Mouse (Mus musculus): ENCODE data around the gene Bcas3. TPM values are rescaled to one million over a fixed set of nuclear protein-coding genes. Genes with fewer than 3 reads are reported as not detected.

Bcas3 gene
- polyA plus RNA-seq, 1 experiment from 2014 or later, result 26.0 TPM

DNA sequence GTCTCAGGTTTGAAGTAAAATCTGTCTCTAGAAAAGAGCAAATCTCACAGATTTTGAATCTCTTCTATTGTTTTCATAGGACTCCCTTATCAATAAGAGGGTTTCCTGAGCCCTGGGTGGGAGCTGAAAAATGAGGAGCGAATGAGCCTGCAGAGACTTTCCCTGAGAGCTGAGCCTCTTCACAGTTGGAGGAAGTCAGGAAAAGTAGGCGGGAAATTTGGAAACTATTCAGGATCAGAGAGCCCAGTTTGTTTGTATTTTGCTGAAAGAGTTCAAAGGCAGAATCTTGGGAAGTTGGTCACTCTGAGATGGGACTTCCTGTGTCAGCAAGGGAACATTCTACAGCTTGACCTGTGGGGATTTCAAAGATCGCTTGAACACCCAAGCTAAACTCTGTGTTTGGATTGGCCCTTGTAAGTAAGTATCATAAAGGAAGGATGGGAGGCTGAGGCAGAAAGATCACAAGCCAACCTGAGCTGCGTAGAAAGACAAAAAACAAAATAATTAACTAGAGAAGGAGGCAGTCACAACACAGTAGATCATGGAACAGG, 379.6 kb downstream of the Bcas3 start:
- Histone ChIP-seq H3K36me3 (ENCODE audit: insufficient read depth, low read length) (no peaks in the 10 kb centered on the region), H3K27ac (ENCODE audit: low read length) (peak overlapping the region; percentile 84), H3K4me3 (ENCODE audit: low read depth, low read length) (no peak overlapping the region), H3K4me2 (replicated peaks; ENCODE audit: low read depth, low read length) (no peak overlapping the region), H3K9me3 (ENCODE audit: low read length) (no peaks in the 10 kb centered on the region), H3K4me1 (ENCODE audit: insufficient read depth, low read depth, low read length) (no peaks in the 10 kb centered on the region), H3K9ac (replicated peaks; ENCODE audit: low read depth) (no peak overlapping the region), H3K27me3 (replicated peaks; ENCODE audit: insufficient read depth, low read length) (no peaks in the 10 kb centered on the region)
- 22% methylated on average over 4 of the region's 4 CpGs for WGBS
- ATAC-seq (peak; percentile 51), DNase-seq (ENCODE audit: low spot score) (peak; percentile 87)
- TF ChIP-seq CTCF (IDR thresholded peaks at IDR 0.05), result no peak
- peak; percentile 80 for TF ChIP-seq EP300 (IDR thresholded peaks at IDR 0.05)

DNA sequence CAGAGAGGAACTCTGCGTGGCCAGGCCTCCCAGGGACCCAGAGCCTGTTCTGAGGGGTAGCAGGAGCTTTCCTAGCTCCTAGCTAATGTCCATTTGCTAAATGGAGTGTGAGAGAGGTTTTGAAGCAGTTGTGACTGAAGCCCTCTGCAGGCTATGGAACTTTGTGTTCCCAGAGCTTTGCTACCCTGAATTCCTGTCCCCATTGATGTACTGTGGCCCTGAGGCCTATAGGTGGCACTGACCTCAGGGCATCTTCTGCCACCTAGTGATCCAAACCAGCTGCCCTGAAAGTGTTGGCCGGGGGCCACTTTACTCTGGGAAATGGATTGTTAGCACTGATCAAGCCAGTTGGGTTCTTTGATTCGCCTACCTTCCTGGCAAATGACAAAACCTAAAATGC, 380.6 kb downstream of the Bcas3 start:
- peak; percentile 84 for ATAC-seq
- TF ChIP-seq EP300 (IDR thresholded peaks at IDR 0.05), result peak; percentile 98
- peak; percentile 73 for TF ChIP-seq CTCF (IDR thresholded peaks at IDR 0.05)
- DNase-seq (ENCODE audit: low spot score), result peak; percentile 92
- Histone ChIP-seq H3K4me1 (ENCODE audit: insufficient read depth, low read depth, low read length) (no peaks in the 10 kb centered on the region), H3K36me3 (ENCODE audit: insufficient read depth, low read length) (no peaks in the 10 kb centered on the region), H3K4me2 (replicated peaks; ENCODE audit: low read depth, low read length) (no peak overlapping the region), H3K4me3 (ENCODE audit: low read depth, low read length) (no peak overlapping the region), H3K27ac (ENCODE audit: low read length) (peak overlapping the region; percentile 85), H3K9ac (replicated peaks; ENCODE audit: low read depth) (no peak overlapping the region), H3K27me3 (replicated peaks; ENCODE audit: insufficient read depth, low read length) (no peaks in the 10 kb centered on the region), H3K9me3 (ENCODE audit: low read length) (no peaks in the 10 kb centered on the region)
- WGBS, result 49% methylated on average over 3 of the region's 3 CpGs

GRCm38 (mm10) chr11:85734317-85735211, 381.6 kb downstream of the Bcas3 start:
- TF ChIP-seq EP300 (IDR thresholded peaks at IDR 0.05), result peak; percentile 48; the same call in 1 of the 2 replicates
- no peak for TF ChIP-seq CTCF (IDR thresholded peaks at IDR 0.05)
- H3K4me3 ChIP-seq (ENCODE audit: low read depth, low read length), result no peak overlapping the region
- no peak overlapping the region for H3K9ac ChIP-seq (replicated peaks; ENCODE audit: low read depth)
- H3K27me3 ChIP-seq (replicated peaks; ENCODE audit: insufficient read depth, low read length), result no peaks in the 10 kb centered on the region
- peaks cover 3% of the 10 kb centered on the region; the same call in 1 of the 2 replicates for H3K4me1 ChIP-seq (ENCODE audit: insufficient read depth, low read depth, low read length)
- peak overlapping the region; percentile 85 for H3K27ac ChIP-seq (ENCODE audit: low read length)
- H3K4me2 ChIP-seq (replicated peaks; ENCODE audit: low read depth, low read length), result no peak overlapping the region
- WGBS, result 43% methylated on average over 7 of the region's 7 CpGs
- no peak for ATAC-seq
- DNase-seq (ENCODE audit: low spot score), result no peak
- H3K9me3 ChIP-seq (ENCODE audit: low read length), result no peaks in the 10 kb centered on the region
- no peaks in the 10 kb centered on the region for H3K36me3 ChIP-seq (ENCODE audit: insufficient read depth, low read length)

GRCm38 (mm10) chr11:85737227-85737626, 384.3 kb downstream of the Bcas3 start:
- no peaks in the 10 kb centered on the region for H3K27me3 ChIP-seq (replicated peaks; ENCODE audit: insufficient read depth, low read length)
- no peaks in the 10 kb centered on the region for H3K9me3 ChIP-seq (ENCODE audit: low read length)
- DNase-seq (ENCODE audit: low spot score) (no peak), ATAC-seq (no peak)
- no peaks in the 10 kb centered on the region for H3K36me3 ChIP-seq (ENCODE audit: insufficient read depth, low read length)
- no peak overlapping the region for H3K9ac ChIP-seq (replicated peaks; ENCODE audit: low read depth)
- H3K4me2 ChIP-seq (replicated peaks; ENCODE audit: low read depth, low read length), result no peak overlapping the region
- 38% methylated on average over 9 of the region's 9 CpGs for WGBS
- peak overlapping the region; percentile 81 for H3K27ac ChIP-seq (ENCODE audit: low read length)
- H3K4me3 ChIP-seq (ENCODE audit: low read depth, low read length), result no peak overlapping the region
- H3K4me1 ChIP-seq (ENCODE audit: insufficient read depth, low read depth, low read length), result peaks cover 3% of the 10 kb centered on the region; the same call in 1 of the 2 replicates
- TF ChIP-seq EP300 (IDR thresholded peaks at IDR 0.05) (no peak), CTCF (IDR thresholded peaks at IDR 0.05) (no peak)

GRCm38 (mm10) chr11:85737893-85738292, 384.9 kb downstream of the Bcas3 start:
- peak overlapping the region; percentile 81 for H3K27ac ChIP-seq (ENCODE audit: low read length)
- ATAC-seq (no peak), DNase-seq (ENCODE audit: low spot score) (peak; percentile 63)
- H3K9me3 ChIP-seq (ENCODE audit: low read length), result no peaks in the 10 kb centered on the region
- H3K9ac ChIP-seq (replicated peaks; ENCODE audit: low read depth), result no peak overlapping the region
- 60% methylated on average over 3 of the region's 3 CpGs for WGBS
- H3K4me1 ChIP-seq (ENCODE audit: insufficient read depth, low read depth, low read length), result peaks cover 3% of the 10 kb centered on the region; the same call in 1 of the 2 replicates
- H3K36me3 ChIP-seq (ENCODE audit: insufficient read depth, low read length), result no peaks in the 10 kb centered on the region
- no peak overlapping the region for H3K4me2 ChIP-seq (replicated peaks; ENCODE audit: low read depth, low read length)
- no peaks in the 10 kb centered on the region for H3K27me3 ChIP-seq (replicated peaks; ENCODE audit: insufficient read depth, low read length)
- no peak overlapping the region for H3K4me3 ChIP-seq (ENCODE audit: low read depth, low read length)
- TF ChIP-seq CTCF (IDR thresholded peaks at IDR 0.05) (no peak), EP300 (IDR thresholded peaks at IDR 0.05) (no peak)

DNA sequence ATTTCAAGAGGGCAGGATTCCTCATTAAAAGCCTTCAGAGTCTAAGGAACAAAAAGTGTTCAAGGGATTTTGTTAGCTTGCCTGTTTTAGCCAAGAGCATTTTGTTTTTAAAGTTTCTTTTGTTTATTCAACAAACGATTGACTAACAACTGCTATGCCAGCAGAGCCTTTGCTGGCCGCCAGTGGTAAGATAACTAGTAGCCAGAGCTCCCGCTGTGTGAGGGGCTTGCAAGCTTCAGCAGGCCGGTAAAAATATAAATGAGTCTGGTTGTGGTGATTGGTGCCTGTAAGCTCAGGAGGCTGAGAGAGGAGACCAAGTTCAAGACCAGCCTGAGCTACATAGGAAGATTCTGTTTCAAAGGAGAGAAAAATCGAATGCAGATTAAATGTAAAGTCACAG, 385.6 kb downstream of the Bcas3 start:
- peak overlapping the region; percentile 81 for H3K27ac ChIP-seq (ENCODE audit: low read length)

More for the DNA sequence above, 385.6 kb downstream of the Bcas3 start:
- Histone ChIP-seq H3K36me3 (ENCODE audit: insufficient read depth, low read length) (no peaks in the 10 kb centered on the region), H3K4me3 (ENCODE audit: low read depth, low read length) (no peak overlapping the region), H3K9ac (replicated peaks; ENCODE audit: low read depth) (no peak overlapping the region), H3K9me3 (ENCODE audit: low read length) (no peaks in the 10 kb centered on the region), H3K4me1 (ENCODE audit: insufficient read depth, low read depth, low read length) (peaks cover 3% of the 10 kb centered on the region; the same call in 1 of the 2 replicates), H3K27me3 (replicated peaks; ENCODE audit: insufficient read depth, low read length) (no peaks in the 10 kb centered on the region), H3K4me2 (replicated peaks; ENCODE audit: low read depth, low read length) (no peak overlapping the region)
- TF ChIP-seq EP300 (IDR thresholded peaks at IDR 0.05), result no peak
- TF ChIP-seq CTCF (IDR thresholded peaks at IDR 0.05), result no peak
- no peak for DNase-seq (ENCODE audit: low spot score)
- no peak for ATAC-seq
- WGBS, result 50% methylated on average over 5 of the region's 5 CpGs
